Mouse (Mus musculus) lung, postnatal 0 days (tissue): ENCODE results near the gene Cbx3. TPM values are rescaled to one million over a fixed set of nuclear protein-coding genes. Genes with fewer than 3 reads are reported as not detected.

Experiments used
- ATAC-seq: fragments of 200-750 bp; cut with Nextera tagmentation; 2 replicates; pipeline ENCODE4 v1.8.0; 2017; ENCODE audit warnings: moderate library complexity
- DNase-seq: peaks from one replicate; pipeline ENCODE4 v3.0.0-alpha.2; 2016; ENCODE audit warnings: low spot score
- H3K27ac ChIP-seq: fragments of 300-500 bp; sonication (generic); 2 replicates; pipeline ENCODE4 v1.5.1; 2014; ENCODE audit warnings: antibody characterized with exemption, mild to moderate bottlenecking, low read length, mixed read lengths
- H3K27me3 ChIP-seq: fragments of 300-500 bp; sonication (generic); replicated peaks from 2 replicates; pipeline ENCODE4 v1.6.1; 2014; ENCODE audit warnings: low read length, mixed read lengths; ENCODE audit not compliant: insufficient read depth
- H3K36me3 ChIP-seq: fragments of 300-500 bp; sonication (generic); 2 replicates; pipeline ENCODE4 v1.6.1; 2014; ENCODE audit warnings: low read length, mixed read lengths; ENCODE audit not compliant: insufficient read depth
- H3K4me1 ChIP-seq: fragments of 300-500 bp; sonication (generic); 2 replicates; pipeline ENCODE4 v1.6.1; 2014; ENCODE audit warnings: antibody characterized with exemption, low read depth, low read length, mixed read lengths; ENCODE audit not compliant: insufficient read depth
- H3K4me2 ChIP-seq: fragments of 300-500 bp; sonication (generic); replicated peaks from 2 replicates; pipeline ENCODE4 v1.6.1; 2014; ENCODE audit warnings: low read depth, mild to moderate bottlenecking, low read length, moderate library complexity, mixed read lengths
- H3K4me3 ChIP-seq: fragments of 300-500 bp; sonication (generic); 2 replicates; pipeline ENCODE4 v1.5.1; 2014; ENCODE audit warnings: low read depth, low read length
- H3K9ac ChIP-seq: fragments of 300-500 bp; sonication (generic); replicated peaks from 2 replicates; pipeline ENCODE4 v1.6.1; 2014; ENCODE audit warnings: low read depth, mild to moderate bottlenecking
- H3K9me3 ChIP-seq: fragments of 300-500 bp; sonication (generic); 2 replicates; pipeline ENCODE4 v1.6.1; 2016; ENCODE audit warnings: low read length, mixed read lengths
- CTCF ChIP-seq: IDR thresholded peaks from 2 replicates; pipeline ENCODE4 v1.5.1; 2016; ENCODE audit warnings: antibody characterized with exemption, mild to moderate bottlenecking
- EP300 ChIP-seq: IDR thresholded peaks from 2 replicates; pipeline ENCODE4 v1.6.1; 2016; ENCODE audit warnings: antibody characterized with exemption, mild to moderate bottlenecking, control low read depth
- WGBS: fragments of 180-500 bp; shearing (Covaris S2); extraction: QIAGEN DNeasy Blood & Tissue Kit; methylation state at CpG from one replicate; pipeline ENCODE4 v1.1.7; 2014; 5-methylcytosine and 5-hydroxymethylcytosine counted together
- polyA plus RNA-seq: library from polyadenylated mRNA; unstranded; fragments of >200 nt; fragmentation: Nextera tagmentation; extraction: Ambion mirVana; gene quantifications from 2 replicates; pipeline ENCODE4 v1.2.1, GENCODE M21; 2015

Cbx3 gene
- 233 and 240 TPM in 2 replicates for polyA plus RNA-seq

GRCm38 (mm10) chr6:51470311-51471178, at the start of gene Cbx3:
Gene Cbx3 (plus strand): TSS chr6:51470360.
- no peak for TF ChIP-seq CTCF
- no peak for TF ChIP-seq EP300
- DNase-seq: peak; percentile 96
- H3K9ac ChIP-seq: peak within 1 kb of the TSS; percentile 99
- no peaks in the 10 kb centered on the region for H3K9me3 ChIP-seq
- ATAC-seq: peak; percentile 81
- H3K36me3 ChIP-seq: peaks cover 10% of the 10 kb centered on the region
- H3K4me3 ChIP-seq: peak within 1 kb of the TSS; percentile 97
- 0 out of 2 replicates have a peak, but pooled peaks cover 3% of the 10 kb centered on the region for H3K4me1 ChIP-seq
- peak within 1 kb of the TSS; percentile 100 for H3K27ac ChIP-seq
- WGBS: under 1% methylated on average over 46 of the region's 99 CpGs
- H3K27me3 ChIP-seq: no peaks in the 10 kb centered on the region
- peak within 1 kb of the TSS; percentile 60 for H3K4me2 ChIP-seq

GRCm38 (mm10) chr6:51423466-51424122, 46.6 kb upstream of the Cbx3 start:
- no peak overlapping the region for H3K9ac ChIP-seq
- DNase-seq (no peak), ATAC-seq (no peak)
- H3K36me3 ChIP-seq: no peaks in the 10 kb centered on the region
- no peak for TF ChIP-seq CTCF
- no peak for TF ChIP-seq EP300
- no peaks in the 10 kb centered on the region for H3K4me1 ChIP-seq
- 43% methylated on average over 11 of the region's 11 CpGs for WGBS
- no peak overlapping the region for H3K27ac ChIP-seq
- H3K4me3 ChIP-seq: no peak overlapping the region
- no peaks in the 10 kb centered on the region for H3K9me3 ChIP-seq
- H3K4me2 ChIP-seq: no peak overlapping the region
- H3K27me3 ChIP-seq: no peaks in the 10 kb centered on the region

DNA sequence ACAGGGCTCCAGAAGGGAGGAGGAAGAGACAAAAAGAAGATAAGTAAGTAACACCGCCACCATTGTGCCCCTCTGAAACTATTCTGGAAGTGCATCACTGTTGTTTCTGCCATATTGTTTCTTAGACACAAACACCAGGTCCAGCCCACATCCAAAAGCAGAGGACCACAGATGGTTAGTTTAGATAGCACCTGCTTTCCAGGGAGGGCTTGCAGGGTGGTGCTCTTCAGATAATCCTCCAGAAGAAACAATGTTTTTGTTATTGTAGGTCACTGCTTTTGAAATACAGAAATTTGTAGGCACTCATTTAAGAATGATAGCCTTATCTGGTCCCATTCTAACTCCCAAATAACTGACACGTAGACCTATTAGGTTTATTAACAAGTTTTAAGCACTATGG, 45.6 kb upstream of the Cbx3 start:
- Histone ChIP-seq H3K9ac (no peak overlapping the region), H3K4me2 (no peak overlapping the region), H3K36me3 (no peaks in the 10 kb centered on the region), H3K4me3 (no peak overlapping the region), H3K27ac (no peak overlapping the region), H3K27me3 (no peaks in the 10 kb centered on the region), H3K9me3 (no peaks in the 10 kb centered on the region), H3K4me1 (no peaks in the 10 kb centered on the region)
- DNase-seq: no peak
- no peak for ATAC-seq
- WGBS: 78% methylated on average over 2 of the region's 2 CpGs
- TF ChIP-seq CTCF (no peak), EP300 (no peak)

- Histone ChIP-seq H3K27ac (no peak within 1 kb of the TSS), H3K9me3 (no peaks in the 10 kb centered on the region), H3K36me3 (no peaks in the 10 kb centered on the region), H3K4me3 (peak within 1 kb of the TSS; percentile 42), H3K27me3 (peaks cover 17% of the 10 kb centered on the region; the same call in 1 of the 2 replicates), H3K9ac (0 out of 2 replicates have a peak within 1 kb of the TSS, but pooled peaks have one; percentile 5), H3K4me1 (no peaks in the 10 kb centered on the region), H3K4me2 (peak within 1 kb of the TSS; percentile 81)
- 1% methylated on average over 65 of the region's 74 CpGs for WGBS
- DNase-seq (peak; percentile 71), ATAC-seq (peak; percentile 93)
- no peak for TF ChIP-seq CTCF
- TF ChIP-seq EP300: no peak
These were observed 37.4 kb upstream of the Cbx3 start, which contains the start of gene Nfe2l3 for GRCm38 (mm10) chr6:51432535-51433397. Gene Nfe2l3 (plus strand): TSS chr6:51432670.

GRCm38 (mm10) chr6:51434270-51434669, 35.9 kb upstream of the Cbx3 start:
- no peaks in the 10 kb centered on the region for H3K36me3 ChIP-seq
- no peaks in the 10 kb centered on the region for H3K4me1 ChIP-seq
- H3K27ac ChIP-seq: no peak overlapping the region
- DNase-seq: peak; percentile 13
- no peak overlapping the region for H3K9ac ChIP-seq
- no peak for ATAC-seq
- H3K27me3 ChIP-seq: peaks cover 17% of the 10 kb centered on the region; the same call in 1 of the 2 replicates
- TF ChIP-seq EP300 (no peak), CTCF (no peak)
- H3K4me3 ChIP-seq: no peak overlapping the region
- 27% methylated on average over 7 of the region's 7 CpGs for WGBS
- H3K9me3 ChIP-seq: no peaks in the 10 kb centered on the region
- H3K4me2 ChIP-seq: no peak overlapping the region
